In the genomic region with DNA sequence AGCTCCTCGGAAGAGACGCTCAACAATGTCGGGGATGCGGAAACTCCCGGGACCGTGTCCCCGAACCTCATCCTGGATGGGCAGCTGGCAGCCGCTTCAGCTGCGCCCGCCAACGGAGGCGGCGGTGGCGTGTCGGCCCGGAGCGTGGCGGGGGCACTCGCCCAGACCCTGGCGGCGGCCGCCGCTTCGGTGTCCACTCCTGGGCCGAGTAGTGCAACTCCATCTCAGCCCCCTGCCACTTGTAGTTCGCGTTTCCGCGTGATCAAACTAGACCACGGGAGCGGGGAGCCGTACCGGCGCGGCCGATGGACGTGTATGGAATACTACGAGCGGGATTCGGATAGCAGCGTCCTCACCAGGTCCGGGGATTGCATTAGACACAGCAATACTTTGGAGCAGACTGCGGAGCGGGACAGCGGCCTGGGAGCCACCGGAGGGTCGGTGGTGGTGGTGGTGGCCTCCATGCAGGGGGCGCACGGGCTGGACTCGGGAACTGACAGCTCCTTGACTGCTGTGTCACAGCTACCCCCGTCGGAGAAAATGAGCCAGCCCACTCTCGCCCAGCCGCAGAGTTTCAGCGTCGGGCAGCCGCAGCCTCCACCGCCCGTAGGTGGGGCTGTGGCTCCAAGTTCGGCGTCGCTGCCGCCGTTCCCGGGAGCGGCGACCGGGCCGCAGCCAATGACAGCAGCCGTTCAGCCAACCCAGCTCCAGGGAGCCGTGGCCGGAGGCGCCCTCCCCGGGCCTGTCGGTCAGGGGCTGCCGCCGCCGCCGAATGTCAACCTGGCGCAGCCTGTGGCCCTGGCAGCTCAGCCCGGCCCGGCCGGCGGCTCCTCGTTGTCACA, we compare ENCODE assay signal across 8 mouse cellular contexts. TPM values are rescaled to one million over a fixed set of nuclear protein-coding genes. Genes with fewer than 3 reads are reported as not detected.
A peak's percentile ranks its signal among the peaks of the same experiment; 100 is the strongest.
DNase-seq lines count a peak whose midpoint lies in the region; ATAC-seq and TF ChIP-seq lines count a peak whose summit lies in the region.

No protein-coding gene starts in this region.

- peak; percentile 82 for TF ChIP-seq CTCF in liver, postnatal 0 days (IDR thresholded peaks at IDR 0.05; ENCODE audit: low read depth)
- no peak for TF ChIP-seq CTCF in testis, adult 2 months (IDR thresholded peaks at IDR 0.05; ENCODE audit: control insufficient read depth, insufficient read depth, insufficient replicate concordance, low read depth, low read length)

- H3K9ac ChIP-seq in forebrain, embryonic 11.5 days (ENCODE audit: low read length), result peak overlapping the region; percentile 96
- H3K9ac ChIP-seq in heart, embryonic 16.5 days (ENCODE audit: low read length), result peak overlapping the region; percentile 99
- peak overlapping the region; percentile 98 for H3K9ac ChIP-seq in liver, postnatal 0 days (replicated peaks)
- H3K9ac ChIP-seq in neural tube, embryonic 13.5 days, result peak overlapping the region; percentile 97

- peak; percentile 51 to 63 for DNase-seq in CD8-positive naive resting alpha-beta T cell, adult 2 months (ENCODE audit: low read depth in 2 of 2, low spot score in 2 of 2)
- DNase-seq in c-Kit-positive CD71-negative TER-119-negative erythroid progenitor cells, embryonic 14.5 days (ENCODE audit: low read depth), result peak; percentile 64
- peak; percentile 90 for DNase-seq in forebrain, embryonic 11.5 days (ENCODE audit: low spot score)
- peak; percentile 74 to 87 for DNase-seq in kidney, postnatal 36 days
- DNase-seq in liver, postnatal 0 days, result peak; percentile 89

- H3K9me3 ChIP-seq in forebrain, embryonic 11.5 days (ENCODE audit: control insufficient read depth, low read length), result no peaks in the 10 kb centered on the region
- no peaks in the 10 kb centered on the region for H3K9me3 ChIP-seq in heart, embryonic 16.5 days (replicated peaks; ENCODE audit: control insufficient read depth, low read length)
- no peaks in the 10 kb centered on the region for H3K9me3 ChIP-seq in liver, postnatal 0 days (ENCODE audit: low read length)
- no peaks in the 10 kb centered on the region for H3K9me3 ChIP-seq in neural tube, embryonic 13.5 days

- TF ChIP-seq EP300 in liver, postnatal 0 days (IDR thresholded peaks at IDR 0.05; ENCODE audit: low read depth), result no peak

- peak overlapping the region; percentile 96 for H3K4me3 ChIP-seq in forebrain, embryonic 11.5 days (ENCODE audit: low read depth, low read length)
- peak overlapping the region; percentile 77 for H3K4me3 ChIP-seq in heart, embryonic 16.5 days (ENCODE audit: low read length)
- H3K4me3 ChIP-seq in liver, postnatal 0 days (ENCODE audit: low read depth, low read length), result peak overlapping the region; percentile 92
- H3K4me3 ChIP-seq in neural tube, embryonic 13.5 days, result peak overlapping the region; percentile 100
- peak overlapping the region; percentile 98 for H3K4me3 ChIP-seq in testis, adult 2 months (ENCODE audit: control insufficient read depth, low read depth, low read length)

- WGBS in forebrain, embryonic 11.5 days, result under 1% methylated on average over 82 of the region's 85 CpGs
- WGBS in heart, embryonic 16.5 days, result under 1% methylated on average over 84 of the region's 85 CpGs
- under 1% methylated on average over 85 of the region's 85 CpGs for WGBS in liver, postnatal 0 days (ENCODE audit: insufficient replicate concordance)
- under 1% methylated on average over 85 of the region's 85 CpGs for WGBS in neural tube, embryonic 13.5 days

- no peaks in the 10 kb centered on the region for H3K27me3 ChIP-seq in forebrain, embryonic 11.5 days (ENCODE audit: control insufficient read depth, insufficient read depth, low read length)
- no peaks in the 10 kb centered on the region for H3K27me3 ChIP-seq in heart, embryonic 16.5 days (ENCODE audit: control insufficient read depth, insufficient read depth, low read length)
- no peaks in the 10 kb centered on the region for H3K27me3 ChIP-seq in liver, postnatal 0 days (ENCODE audit: insufficient read depth, low read length)
- H3K27me3 ChIP-seq in neural tube, embryonic 13.5 days, result no peaks in the 10 kb centered on the region
- H3K27me3 ChIP-seq in testis, adult 2 months (ENCODE audit: control insufficient read depth, insufficient read depth, low read length), result no peaks in the 10 kb centered on the region

- no peaks in the 10 kb centered on the region for H3K36me3 ChIP-seq in forebrain, embryonic 11.5 days (ENCODE audit: control insufficient read depth, insufficient read depth, low read length)
- H3K36me3 ChIP-seq in heart, embryonic 16.5 days (ENCODE audit: control insufficient read depth, insufficient read depth), result no peaks in the 10 kb centered on the region; the same call in 1 of the 2 replicates
- H3K36me3 ChIP-seq in liver, postnatal 0 days (replicated peaks; ENCODE audit: insufficient read depth, low read length), result no peaks in the 10 kb centered on the region
- no peaks in the 10 kb centered on the region for H3K36me3 ChIP-seq in neural tube, embryonic 13.5 days
- H3K36me3 ChIP-seq in testis, adult 2 months (ENCODE audit: control insufficient read depth, insufficient read depth, low read length), result peaks cover 4% of the 10 kb centered on the region

- no peak for TF ChIP-seq POLR2A in testis, adult 2 months (IDR thresholded peaks at IDR 0.05; ENCODE audit: control insufficient read depth, low read depth, low read length)

- no peaks in the 10 kb centered on the region for H3K4me1 ChIP-seq in forebrain, embryonic 11.5 days (replicated peaks; ENCODE audit: control insufficient read depth, insufficient read depth, low read length)
- H3K4me1 ChIP-seq in heart, embryonic 16.5 days (ENCODE audit: control insufficient read depth, insufficient read depth, low read length), result peaks cover 5% of the 10 kb centered on the region; the same call in 1 of the 2 replicates
- peaks cover 8% of the 10 kb centered on the region for H3K4me1 ChIP-seq in liver, postnatal 0 days (ENCODE audit: insufficient read depth)
- H3K4me1 ChIP-seq in neural tube, embryonic 13.5 days (replicated peaks), result peaks cover 35% of the 10 kb centered on the region
- H3K4me1 ChIP-seq in testis, adult 2 months (ENCODE audit: control insufficient read depth, insufficient read depth, low read length), result peaks cover 9% of the 10 kb centered on the region

- peak overlapping the region; percentile 95 for H3K4me2 ChIP-seq in forebrain, embryonic 11.5 days (ENCODE audit: low read depth, low read length, severe bottlenecking)
- H3K4me2 ChIP-seq in heart, embryonic 16.5 days (ENCODE audit: low read depth, low read length), result peak overlapping the region; percentile 70
- peak overlapping the region; percentile 96 for H3K4me2 ChIP-seq in liver, postnatal 0 days (ENCODE audit: low read depth, low read length)
- peak overlapping the region; percentile 100 for H3K4me2 ChIP-seq in neural tube, embryonic 13.5 days

- peak overlapping the region; percentile 98 for H3K27ac ChIP-seq in forebrain, embryonic 11.5 days (ENCODE audit: low read depth, low read length)
- peak overlapping the region; percentile 100 for H3K27ac ChIP-seq in heart, embryonic 16.5 days (ENCODE audit: low read length)
- peak overlapping the region; percentile 99 for H3K27ac ChIP-seq in liver, postnatal 0 days (ENCODE audit: low read depth)
- H3K27ac ChIP-seq in neural tube, embryonic 13.5 days (replicated peaks), result peak overlapping the region; percentile 99
- H3K27ac ChIP-seq in testis, adult 2 months (ENCODE audit: control insufficient read depth, insufficient read depth, low read depth, low read length), result peak overlapping the region; percentile 96

- ATAC-seq in forebrain, embryonic 11.5 days (replicated peaks; ENCODE audit: low FRiP score), result peak; percentile 81
- peak; percentile 52 for ATAC-seq in heart, embryonic 16.5 days (replicated peaks; ENCODE audit: extremely low read depth, insufficient read depth, low FRiP score)
- peak; percentile 67 for ATAC-seq in liver, postnatal 0 days
- ATAC-seq in neural tube, embryonic 13.5 days (ENCODE audit: low read depth), result peak; percentile 78

RNA-seq across cellular contexts. Expression of gene Tsc22d2, which starts 1.6 kb away (rescaled TPM):
- 12.5 and 17.4 TPM in 2 replicates for polyA plus RNA-seq in forebrain, embryonic 11.5 days (2014; fragmentation: Nextera tagmentation; extraction: Ambion mirVana)
- polyA plus RNA-seq in heart, embryonic 16.5 days (2015; fragmentation: Nextera tagmentation; extraction: Ambion mirVana), result 8.7 and 9.8 TPM in 2 replicates
- polyA plus RNA-seq in liver, postnatal 0 days (2015; fragmentation: Nextera tagmentation; extraction: Ambion mirVana), result 5.5 and 6.1 TPM in 2 replicates
- 8.3 and 8.6 TPM in 2 replicates for polyA plus RNA-seq in neural tube, embryonic 13.5 days (2015; fragmentation: Nextera tagmentation; extraction: Ambion mirVana)
- polyA plus RNA-seq in testis, adult 2 months (2012; rRNA removed), result 16.1 and 16.7 TPM in 2 replicates

Comparison
In these comparisons a context has a peak if more than half of its experiments do, and no peak if none do; other contexts are left out.
1. Peak in every context shown above with its lines: DNase-seq, ATAC-seq, H3K4me3 ChIP-seq and H3K27ac ChIP-seq.